Mouse (Mus musculus): ENCODE data around the gene 1700025G04Rik. TPM values are rescaled to one million over a fixed set of nuclear protein-coding genes. Genes with fewer than 3 reads are reported as not detected.
A peak's percentile ranks its signal among the peaks of the same experiment; 100 is the strongest.
"Not testable (repeated sequence)": the region's sequence is repeated elsewhere in the genome, so short reads cannot be mapped to it uniquely, and the experiment has no call there.

The 1700025G04Rik gene
- polyA plus RNA-seq, 1 experiment = 3.5 TPM

- no peak for DNase-seq
- no peaks in the 10 kb centered on the region for H3K4me1 ChIP-seq (ENCODE audit: control insufficient read depth, insufficient read depth, low read length)
- H3K4me3 ChIP-seq (replicated peaks; ENCODE audit: extremely low read depth, low read depth, low read length) = no peak overlapping the region
- no peak for TF ChIP-seq POLR2A (IDR thresholded peaks at IDR 0.05; ENCODE audit: borderline replicate concordance, extremely low read depth, low read depth, low read length)
- TF ChIP-seq CTCF (IDR thresholded peaks at IDR 0.05; ENCODE audit: insufficient read depth, low read length) = no peak
- 87% methylated on average over 20 of the region's 20 CpGs for WGBS
Observed at GRCm38 (mm10) chr1:151851051-151851848, 238.7 kb downstream of the 1700025G04Rik start.

- no peak overlapping the region for H3K4me3 ChIP-seq (replicated peaks; ENCODE audit: extremely low read depth, low read depth, low read length)
- DNase-seq = no peak
- no peaks in the 10 kb centered on the region for H3K4me1 ChIP-seq (ENCODE audit: control insufficient read depth, insufficient read depth, low read length)
- TF ChIP-seq CTCF (IDR thresholded peaks at IDR 0.05; ENCODE audit: insufficient read depth, low read length) (no peak), POLR2A (IDR thresholded peaks at IDR 0.05; ENCODE audit: borderline replicate concordance, extremely low read depth, low read depth, low read length) (no peak)
- WGBS = 85% methylated on average over 16 of the region's 16 CpGs
Observed at GRCm38 (mm10) chr1:151849993-151850608, 239.8 kb downstream of the 1700025G04Rik start.

- TF ChIP-seq CTCF (IDR thresholded peaks at IDR 0.05; ENCODE audit: insufficient read depth, low read length) = no peak
- no peak for TF ChIP-seq POLR2A (IDR thresholded peaks at IDR 0.05; ENCODE audit: borderline replicate concordance, extremely low read depth, low read depth, low read length)
- DNase-seq = no peak
- WGBS = 87% methylated on average over 2 of the region's 2 CpGs
- Histone ChIP-seq H3K4me3 (replicated peaks; ENCODE audit: extremely low read depth, low read depth, low read length) (no peak overlapping the region), H3K4me1 (ENCODE audit: control insufficient read depth, insufficient read depth, low read length) (no peaks in the 10 kb centered on the region)
Observed at GRCm38 (mm10) chr1:151848286-151848685, 241.6 kb downstream of the 1700025G04Rik start.

- no peak for DNase-seq
- Histone ChIP-seq H3K4me3 (replicated peaks; ENCODE audit: extremely low read depth, low read depth, low read length) (no peak overlapping the region), H3K4me1 (ENCODE audit: control insufficient read depth, insufficient read depth, low read length) (no peaks in the 10 kb centered on the region)
- WGBS = 64% methylated on average over 19 of the region's 19 CpGs
- TF ChIP-seq CTCF (IDR thresholded peaks at IDR 0.05; ENCODE audit: insufficient read depth, low read length) (peak; percentile 39), POLR2A (IDR thresholded peaks at IDR 0.05; ENCODE audit: borderline replicate concordance, extremely low read depth, low read depth, low read length) (no peak)
Observed at GRCm38 (mm10) chr1:151845926-151846782, 243.8 kb downstream of the 1700025G04Rik start.

- Histone ChIP-seq H3K4me1 (ENCODE audit: control insufficient read depth, insufficient read depth, low read length) (no peaks in the 10 kb centered on the region), H3K4me3 (replicated peaks; ENCODE audit: extremely low read depth, low read depth, low read length) (no peak overlapping the region)
- no peak for TF ChIP-seq CTCF (IDR thresholded peaks at IDR 0.05; ENCODE audit: insufficient read depth, low read length)
- 79% methylated on average over 17 of the region's 17 CpGs for WGBS
- no peak for DNase-seq
Observed at GRCm38 (mm10) chr1:151845252-151845832, 244.6 kb downstream of the 1700025G04Rik start.

GRCm38 (mm10) chr1:151840345-151840744 is 249.6 kb downstream of the 1700025G04Rik start:
- not testable (repeated sequence) for DNase-seq; H3K4me3 ChIP-seq (replicated peaks; ENCODE audit: extremely low read depth, low read depth, low read length); H3K4me1 ChIP-seq (ENCODE audit: control insufficient read depth, insufficient read depth, low read length)
- WGBS = 81% methylated on average over 1 of the region's 1 CpGs

- WGBS = 88% methylated on average over 4 of the region's 4 CpGs
- Histone ChIP-seq H3K4me1 (ENCODE audit: control insufficient read depth, insufficient read depth, low read length) (no peaks in the 10 kb centered on the region), H3K4me3 (replicated peaks; ENCODE audit: extremely low read depth, low read depth, low read length) (no peak overlapping the region)
- TF ChIP-seq POLR2A (IDR thresholded peaks at IDR 0.05; ENCODE audit: borderline replicate concordance, extremely low read depth, low read depth, low read length) = no peak
- TF ChIP-seq CTCF (IDR thresholded peaks at IDR 0.05; ENCODE audit: insufficient read depth, low read length) = no peak
- DNase-seq = no peak
Observed at GRCm38 (mm10) chr1:151835261-151835660, 254.7 kb downstream of the 1700025G04Rik start.

GRCm38 (mm10) chr1:151831791-151832190 is 258.1 kb downstream of the 1700025G04Rik start:
- no peak for DNase-seq
- no peaks in the 10 kb centered on the region for H3K4me1 ChIP-seq (ENCODE audit: control insufficient read depth, insufficient read depth, low read length)
- no peak for TF ChIP-seq POLR2A (IDR thresholded peaks at IDR 0.05; ENCODE audit: borderline replicate concordance, extremely low read depth, low read depth, low read length)
- no peak for TF ChIP-seq CTCF (IDR thresholded peaks at IDR 0.05; ENCODE audit: insufficient read depth, low read length)
- H3K4me3 ChIP-seq (replicated peaks; ENCODE audit: extremely low read depth, low read depth, low read length) = no peak overlapping the region
- WGBS = 79% methylated on average over 3 of the region's 3 CpGs

GRCm38 (mm10) chr1:151825065-151825464 is 264.9 kb downstream of the 1700025G04Rik start:
- DNase-seq = no peak
- WGBS = 68% methylated on average over 7 of the region's 7 CpGs
- no peaks in the 10 kb centered on the region for H3K4me1 ChIP-seq (ENCODE audit: control insufficient read depth, insufficient read depth, low read length)
- H3K4me3 ChIP-seq (replicated peaks; ENCODE audit: extremely low read depth, low read depth, low read length) = no peak overlapping the region
- TF ChIP-seq CTCF (IDR thresholded peaks at IDR 0.05; ENCODE audit: insufficient read depth, low read length) (no peak), POLR2A (IDR thresholded peaks at IDR 0.05; ENCODE audit: borderline replicate concordance, extremely low read depth, low read depth, low read length) (no peak)
